Mouse (Mus musculus): ENCODE measurements around the gene Klhdc8a. TPM values are rescaled to one million over a fixed set of nuclear protein-coding genes. Genes with fewer than 3 reads are reported as not detected.
"Not testable (repeated sequence)": the region's sequence is repeated elsewhere in the genome, so short reads cannot be mapped to it uniquely, and the experiment has no call there.

Klhdc8a gene
- polyA plus RNA-seq, 1 experiment from 2014 or later, result 0.33 TPM

DNA sequence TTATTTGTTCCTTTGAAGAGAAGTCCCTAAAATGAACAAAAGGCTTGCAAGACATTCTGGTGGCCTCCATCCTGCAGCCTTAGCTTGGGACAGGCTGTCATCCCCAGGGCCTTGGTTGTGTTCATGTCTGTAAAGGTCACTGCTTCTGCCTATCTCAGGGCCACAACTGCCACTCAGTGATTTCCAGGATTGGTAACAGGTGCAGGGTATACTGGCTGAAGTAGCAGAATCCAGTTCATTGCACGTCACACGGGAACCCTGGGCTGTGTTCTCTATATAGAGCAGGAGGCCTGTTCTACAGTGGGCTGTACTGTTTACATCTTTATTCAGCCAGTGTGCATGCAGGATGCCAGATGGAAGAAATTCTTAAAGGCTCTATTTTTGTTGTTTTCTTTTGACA is 30.5 kb upstream of the Klhdc8a start:
- Histone ChIP-seq H3K36me3 (ENCODE audit: control insufficient read depth, insufficient read depth, low read length) (no peaks in the 10 kb centered on the region), H3K27me3 (replicated peaks; ENCODE audit: control insufficient read depth, insufficient read depth, low read length) (no peaks in the 10 kb centered on the region), H3K9me3 (ENCODE audit: control insufficient read depth, low read length) (no peaks in the 10 kb centered on the region), H3K4me1 (ENCODE audit: control insufficient read depth, insufficient read depth, low read length) (no peaks in the 10 kb centered on the region; the same call in 1 of the 2 replicates), H3K4me3 (ENCODE audit: low read length) (no peak overlapping the region), H3K27ac (ENCODE audit: low read length) (no peak overlapping the region), H3K9ac (ENCODE audit: low read depth, low read length) (no peak overlapping the region), H3K4me2 (ENCODE audit: low read depth, low read length) (no peak overlapping the region)
- 50% methylated on average over 2 of the region's 2 CpGs for WGBS
- ATAC-seq, result no peak

DNA sequence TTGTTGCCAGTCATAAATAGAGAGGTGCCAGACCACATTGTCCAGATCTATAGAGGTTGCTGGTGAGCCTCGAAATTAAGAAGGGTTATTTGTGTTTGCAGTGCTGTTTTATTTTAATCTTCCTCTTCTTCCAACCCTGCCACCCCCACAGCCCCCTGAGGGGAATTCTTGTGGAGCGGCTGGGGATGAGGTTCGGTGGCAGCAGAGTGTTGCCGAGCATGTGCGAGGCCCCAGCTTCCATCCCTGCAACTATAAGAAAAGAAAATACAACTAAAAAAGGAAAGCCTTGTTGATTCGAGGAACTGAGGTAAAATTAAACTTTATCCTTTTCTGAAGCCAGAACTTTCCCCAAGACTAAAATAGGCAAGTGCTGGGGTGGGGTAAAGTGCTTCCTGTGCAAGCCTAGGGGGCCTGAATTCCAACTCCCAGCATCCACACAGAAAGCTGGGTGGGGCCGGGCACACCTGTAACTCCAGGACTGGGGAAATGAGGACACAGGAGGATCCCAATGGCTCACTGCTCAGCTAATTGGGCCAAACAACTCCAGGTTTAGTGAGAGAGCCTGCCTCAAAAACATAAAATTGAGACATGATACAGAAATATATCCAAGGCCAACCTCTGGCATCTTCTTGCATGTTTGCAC is 29.9 kb upstream of the Klhdc8a start:
- Histone ChIP-seq H3K27ac (ENCODE audit: low read length) (no peak overlapping the region), H3K4me1 (ENCODE audit: control insufficient read depth, insufficient read depth, low read length) (no peaks in the 10 kb centered on the region; the same call in 1 of the 2 replicates), H3K9ac (ENCODE audit: low read depth, low read length) (no peak overlapping the region), H3K36me3 (ENCODE audit: control insufficient read depth, insufficient read depth, low read length) (no peaks in the 10 kb centered on the region), H3K27me3 (replicated peaks; ENCODE audit: control insufficient read depth, insufficient read depth, low read length) (no peaks in the 10 kb centered on the region), H3K9me3 (ENCODE audit: control insufficient read depth, low read length) (no peaks in the 10 kb centered on the region), H3K4me2 (ENCODE audit: low read depth, low read length) (no peak overlapping the region), H3K4me3 (ENCODE audit: low read length) (no peak overlapping the region)
- no peak for ATAC-seq
- 70% methylated on average over 7 of the region's 7 CpGs for WGBS

DNA sequence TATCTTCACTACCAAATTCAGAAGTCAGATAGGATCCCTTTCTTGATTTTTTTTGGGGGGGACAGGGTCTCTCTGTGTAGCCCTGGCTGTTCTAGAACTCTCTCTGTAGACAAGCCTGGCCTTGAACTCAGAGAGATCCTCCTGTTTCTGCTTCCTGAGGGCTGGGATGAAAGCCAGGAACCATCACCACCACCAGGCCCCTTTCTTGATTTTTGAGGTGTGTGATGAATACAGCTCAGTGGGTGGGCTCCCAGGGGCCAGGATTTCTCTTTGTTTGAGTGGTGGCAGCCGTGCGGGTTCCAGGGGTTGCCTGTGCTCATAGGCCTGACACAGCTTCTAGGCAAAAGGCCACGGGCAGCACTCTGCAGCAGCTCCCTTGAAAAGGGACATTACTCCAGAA is 27.2 kb upstream of the Klhdc8a start:
- H3K4me2 ChIP-seq (ENCODE audit: low read depth, low read length), result no peak overlapping the region
- H3K4me1 ChIP-seq (ENCODE audit: control insufficient read depth, insufficient read depth, low read length), result no peaks in the 10 kb centered on the region; the same call in 1 of the 2 replicates
- H3K27ac ChIP-seq (ENCODE audit: low read length), result no peak overlapping the region
- no peak overlapping the region for H3K9ac ChIP-seq (ENCODE audit: low read depth, low read length)
- no peaks in the 10 kb centered on the region for H3K27me3 ChIP-seq (replicated peaks; ENCODE audit: control insufficient read depth, insufficient read depth, low read length)
- no peak overlapping the region for H3K4me3 ChIP-seq (ENCODE audit: low read length)
- H3K36me3 ChIP-seq (ENCODE audit: control insufficient read depth, insufficient read depth, low read length), result no peaks in the 10 kb centered on the region
- ATAC-seq, result no peak
- WGBS, result 86% methylated on average over 3 of the region's 3 CpGs
- no peaks in the 10 kb centered on the region for H3K9me3 ChIP-seq (ENCODE audit: control insufficient read depth, low read length)

DNA sequence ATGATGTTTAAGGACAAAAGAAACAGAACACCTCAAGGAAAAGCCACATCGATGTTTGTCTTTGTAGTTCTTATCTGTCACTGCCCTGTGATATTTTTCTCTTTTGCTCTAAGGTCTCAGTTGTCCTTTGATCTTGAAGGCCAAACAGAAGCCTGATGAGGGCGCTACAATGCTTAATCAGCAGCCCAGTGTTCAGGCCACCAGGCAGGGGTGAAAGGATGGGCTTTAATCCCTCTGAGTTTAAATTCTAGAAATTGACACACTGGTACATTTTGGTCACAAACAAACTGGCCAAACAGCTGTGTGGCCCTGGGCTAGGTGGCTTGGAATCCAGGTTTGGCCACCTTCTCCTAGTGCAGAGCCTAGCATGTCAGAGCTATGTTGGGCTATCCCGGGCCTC is 21.7 kb upstream of the Klhdc8a start:
- no peak for ATAC-seq
- no peaks in the 10 kb centered on the region for H3K9me3 ChIP-seq (ENCODE audit: control insufficient read depth, low read length)
- H3K9ac ChIP-seq (ENCODE audit: low read depth, low read length), result no peak overlapping the region
- H3K27me3 ChIP-seq (replicated peaks; ENCODE audit: control insufficient read depth, insufficient read depth, low read length), result no peaks in the 10 kb centered on the region
- no peak overlapping the region for H3K4me2 ChIP-seq (ENCODE audit: low read depth, low read length)
- no peak overlapping the region for H3K4me3 ChIP-seq (ENCODE audit: low read length)
- H3K4me1 ChIP-seq (ENCODE audit: control insufficient read depth, insufficient read depth, low read length), result no peaks in the 10 kb centered on the region
- WGBS, result 59% methylated on average over 3 of the region's 3 CpGs
- no peak overlapping the region for H3K27ac ChIP-seq (ENCODE audit: low read length)
- no peaks in the 10 kb centered on the region for H3K36me3 ChIP-seq (ENCODE audit: control insufficient read depth, insufficient read depth, low read length)

DNA sequence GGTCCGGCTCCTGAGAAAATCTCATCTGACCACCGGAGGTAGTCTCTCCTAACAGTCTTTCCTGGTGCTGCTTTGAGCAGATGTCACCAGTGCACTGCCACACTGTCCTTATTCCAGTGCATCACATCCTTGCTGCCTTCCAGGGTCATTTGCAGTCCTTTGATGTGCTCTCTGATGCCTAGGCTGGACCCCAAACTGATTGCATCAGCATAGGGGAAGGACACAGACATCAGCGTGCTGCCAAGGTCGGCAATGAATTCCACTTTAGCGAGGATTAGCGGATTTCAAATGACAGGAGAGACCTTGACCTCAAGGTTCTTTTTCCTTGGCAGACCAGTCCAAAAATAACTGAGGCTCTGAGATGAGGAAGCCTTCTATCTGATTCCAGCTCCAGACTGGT is 21.3 kb upstream of the Klhdc8a start:
- H3K27me3 ChIP-seq (replicated peaks; ENCODE audit: control insufficient read depth, insufficient read depth, low read length), result no peaks in the 10 kb centered on the region
- H3K9me3 ChIP-seq (ENCODE audit: control insufficient read depth, low read length), result no peaks in the 10 kb centered on the region
- no peaks in the 10 kb centered on the region for H3K4me1 ChIP-seq (ENCODE audit: control insufficient read depth, insufficient read depth, low read length)
- WGBS, result 61% methylated on average over 6 of the region's 6 CpGs
- no peak overlapping the region for H3K27ac ChIP-seq (ENCODE audit: low read length)
- no peak overlapping the region for H3K4me2 ChIP-seq (ENCODE audit: low read depth, low read length)
- H3K36me3 ChIP-seq (ENCODE audit: control insufficient read depth, insufficient read depth, low read length), result no peaks in the 10 kb centered on the region
- no peak for ATAC-seq
- H3K4me3 ChIP-seq (ENCODE audit: low read length), result no peak overlapping the region
- no peak overlapping the region for H3K9ac ChIP-seq (ENCODE audit: low read depth, low read length)

DNA sequence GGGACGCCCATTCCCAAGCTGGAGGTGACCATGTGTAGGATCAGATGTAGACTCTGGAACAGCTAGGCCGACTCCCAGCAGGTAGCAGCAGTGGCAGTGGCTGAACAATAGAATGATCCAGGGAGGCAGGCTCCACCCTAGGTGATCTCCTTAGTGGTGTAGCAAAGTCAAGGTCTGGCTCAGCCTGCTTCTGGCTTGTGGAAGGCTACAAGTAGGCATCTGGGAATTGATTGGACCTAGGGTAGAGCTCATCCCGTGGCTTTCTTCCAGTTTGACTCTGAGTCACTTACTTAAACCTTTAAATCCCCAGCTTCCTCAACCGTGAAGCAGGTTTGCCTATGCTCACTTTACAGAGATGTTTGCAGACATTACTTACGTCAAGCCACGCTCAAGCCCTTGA is 17.8 kb upstream of the Klhdc8a start:
- not testable (repeated sequence) for H3K36me3 ChIP-seq (ENCODE audit: control insufficient read depth, insufficient read depth, low read length)
- WGBS, result 64% methylated on average over 6 of the region's 6 CpGs

DNA sequence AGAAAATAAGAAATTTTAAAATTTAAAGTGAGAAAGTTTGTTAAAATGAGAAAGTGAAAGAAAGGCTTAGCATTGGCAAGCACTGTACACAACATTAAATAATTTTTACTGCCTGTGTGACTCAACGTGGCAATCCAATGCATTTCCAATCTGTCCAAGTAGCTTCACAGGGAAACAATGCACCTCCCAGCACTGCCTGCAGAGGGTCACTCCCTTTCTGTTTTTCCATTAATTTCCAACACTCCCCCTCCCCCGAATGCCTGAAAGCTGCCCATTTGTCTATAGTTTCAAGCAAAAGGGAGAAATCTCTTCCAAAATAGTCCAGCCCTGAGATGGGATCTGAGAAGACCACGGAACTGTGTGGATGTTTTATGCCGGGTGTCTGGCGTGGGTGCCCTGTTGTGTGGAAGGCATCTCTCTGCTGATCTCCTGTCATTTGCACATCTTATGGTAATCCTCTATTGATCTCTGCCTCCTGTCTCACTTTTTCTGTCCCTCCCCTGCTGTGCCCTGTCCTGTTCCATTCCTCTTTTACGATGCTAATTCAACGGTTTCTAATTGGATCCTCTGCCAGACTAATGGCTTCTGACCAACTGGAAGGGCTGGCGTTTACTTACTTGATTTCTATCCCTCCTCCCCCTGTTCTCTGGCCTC is 16.8 kb upstream of the Klhdc8a start:
- ATAC-seq, result no peak
- Histone ChIP-seq H3K4me3 (ENCODE audit: low read length) (no peak overlapping the region), H3K4me2 (ENCODE audit: low read depth, low read length) (no peak overlapping the region), H3K27me3 (replicated peaks; ENCODE audit: control insufficient read depth, insufficient read depth, low read length) (no peaks in the 10 kb centered on the region), H3K4me1 (ENCODE audit: control insufficient read depth, insufficient read depth, low read length) (no peaks in the 10 kb centered on the region), H3K36me3 (ENCODE audit: control insufficient read depth, insufficient read depth, low read length) (no peaks in the 10 kb centered on the region), H3K9me3 (ENCODE audit: control insufficient read depth, low read length) (no peaks in the 10 kb centered on the region), H3K27ac (ENCODE audit: low read length) (no peak overlapping the region), H3K9ac (ENCODE audit: low read depth, low read length) (no peak overlapping the region)
- 31% methylated on average over 8 of the region's 8 CpGs for WGBS

More for the DNA sequence above, 17.8 kb upstream of the Klhdc8a start:
- not testable (repeated sequence) for H3K9ac ChIP-seq (ENCODE audit: low read depth, low read length); H3K9me3 ChIP-seq (ENCODE audit: control insufficient read depth, low read length); ATAC-seq; H3K4me1 ChIP-seq (ENCODE audit: control insufficient read depth, insufficient read depth, low read length); H3K4me2 ChIP-seq (ENCODE audit: low read depth, low read length); H3K27ac ChIP-seq (ENCODE audit: low read length); H3K27me3 ChIP-seq (replicated peaks; ENCODE audit: control insufficient read depth, insufficient read depth, low read length); H3K4me3 ChIP-seq (ENCODE audit: low read length)

DNA sequence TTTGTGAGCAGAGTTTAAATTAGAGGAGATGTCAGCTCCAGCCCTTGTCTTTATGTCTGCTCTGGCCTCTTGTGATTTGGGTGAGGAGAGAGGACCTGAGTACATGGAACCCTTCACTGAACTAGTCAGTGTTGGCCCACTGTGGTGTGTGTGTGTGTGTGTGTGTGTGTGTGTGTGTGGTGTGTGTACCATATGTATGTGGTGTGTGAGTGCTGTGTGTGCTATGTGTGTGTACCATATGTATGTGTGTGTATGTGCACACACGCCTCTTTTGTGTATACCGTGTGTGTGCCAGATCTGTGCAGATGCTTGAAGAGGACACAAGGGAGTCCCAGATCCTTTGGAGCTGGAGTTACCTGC is 16.3 kb upstream of the Klhdc8a start:
- Histone ChIP-seq H3K4me1 (ENCODE audit: control insufficient read depth, insufficient read depth, low read length) (no peaks in the 10 kb centered on the region), H3K36me3 (ENCODE audit: control insufficient read depth, insufficient read depth, low read length) (no peaks in the 10 kb centered on the region), H3K4me2 (ENCODE audit: low read depth, low read length) (no peak overlapping the region), H3K27ac (ENCODE audit: low read length) (no peak overlapping the region), H3K9ac (ENCODE audit: low read depth, low read length) (no peak overlapping the region), H3K4me3 (ENCODE audit: low read length) (no peak overlapping the region), H3K27me3 (replicated peaks; ENCODE audit: control insufficient read depth, insufficient read depth, low read length) (no peaks in the 10 kb centered on the region), H3K9me3 (ENCODE audit: control insufficient read depth, low read length) (no peaks in the 10 kb centered on the region)
- ATAC-seq, result no peak
- WGBS, result 83% methylated on average over 2 of the region's 2 CpGs

DNA sequence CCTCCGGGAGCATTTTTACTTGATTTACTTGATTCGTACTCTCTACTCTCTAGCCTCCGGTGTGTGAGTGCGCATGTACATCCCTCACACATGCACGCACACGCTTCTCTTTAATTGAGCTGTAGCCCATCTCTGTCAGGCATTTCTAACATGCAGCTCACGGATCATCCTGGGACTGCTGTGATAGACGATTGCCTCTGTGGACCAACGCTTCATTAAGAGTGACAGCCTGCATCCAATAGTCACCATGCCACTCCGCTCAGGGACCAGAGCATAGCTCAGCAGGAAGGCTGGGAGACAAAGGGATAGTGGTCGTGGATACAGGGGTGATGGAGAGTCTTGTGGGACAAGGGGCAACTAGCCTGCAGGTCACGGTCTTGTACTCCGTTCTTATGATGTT is 15.4 kb upstream of the Klhdc8a start:
- Histone ChIP-seq H3K4me1 (ENCODE audit: control insufficient read depth, insufficient read depth, low read length) (no peaks in the 10 kb centered on the region), H3K27me3 (replicated peaks; ENCODE audit: control insufficient read depth, insufficient read depth, low read length) (no peaks in the 10 kb centered on the region), H3K36me3 (ENCODE audit: control insufficient read depth, insufficient read depth, low read length) (no peaks in the 10 kb centered on the region), H3K9ac (ENCODE audit: low read depth, low read length) (no peak overlapping the region), H3K4me2 (ENCODE audit: low read depth, low read length) (no peak overlapping the region), H3K27ac (ENCODE audit: low read length) (no peak overlapping the region), H3K4me3 (ENCODE audit: low read length) (no peak overlapping the region), H3K9me3 (ENCODE audit: control insufficient read depth, low read length) (no peaks in the 10 kb centered on the region)
- ATAC-seq, result no peak
- 80% methylated on average over 13 of the region's 13 CpGs for WGBS

DNA sequence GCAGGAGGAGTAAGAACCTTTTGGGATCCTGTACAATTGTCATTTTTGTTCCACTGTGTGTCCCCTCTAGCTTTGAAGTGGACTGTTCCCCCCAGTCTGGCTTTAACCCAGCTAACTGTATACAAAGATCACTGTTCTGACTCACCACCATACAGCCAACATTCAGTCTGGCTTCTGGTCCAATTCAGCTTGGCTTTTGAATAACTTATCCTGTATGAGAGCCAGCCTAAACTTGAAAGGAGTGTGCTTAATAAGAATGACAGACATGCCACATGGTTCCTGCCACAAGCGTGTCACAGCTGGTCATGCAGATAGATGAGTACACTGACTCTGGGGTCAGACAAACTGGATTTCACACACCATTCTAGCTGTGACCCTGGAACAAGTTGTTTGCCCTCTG is 11.7 kb upstream of the Klhdc8a start:
- H3K36me3 ChIP-seq (ENCODE audit: control insufficient read depth, insufficient read depth, low read length), result no peaks in the 10 kb centered on the region
- no peak overlapping the region for H3K9ac ChIP-seq (ENCODE audit: low read depth, low read length)
- 89% methylated on average over 1 of the region's 1 CpGs for WGBS
- H3K27me3 ChIP-seq (replicated peaks; ENCODE audit: control insufficient read depth, insufficient read depth, low read length), result no peaks in the 10 kb centered on the region
- no peak overlapping the region for H3K4me3 ChIP-seq (ENCODE audit: low read length)
- no peak overlapping the region for H3K27ac ChIP-seq (ENCODE audit: low read length)
- H3K9me3 ChIP-seq (ENCODE audit: control insufficient read depth, low read length), result no peaks in the 10 kb centered on the region
- H3K4me2 ChIP-seq (ENCODE audit: low read depth, low read length), result no peak overlapping the region
- no peak for ATAC-seq
- H3K4me1 ChIP-seq (ENCODE audit: control insufficient read depth, insufficient read depth, low read length), result peaks cover 7% of the 10 kb centered on the region

Measured in intestine, embryonic 16.5 days (tissue).